Mouse (Mus musculus) E14TG2a.4 (cell line): ENCODE results near the gene Zbtb20.

ENCODE experiments used
- H3K27me3 ChIP-seq: 2 replicates; pipeline ENCODE4 v1.6.1; 2014; ENCODE audit warnings: low read length, control low read depth; ENCODE audit not compliant: insufficient read depth
- H3K36me3 ChIP-seq: 2 replicates; pipeline ENCODE4 v1.6.1; 2014; ENCODE audit warnings: low read length, control low read depth; ENCODE audit not compliant: insufficient read depth
- H3K4me1 ChIP-seq: replicated peaks from 2 replicates; pipeline ENCODE4 v1.6.1; 2014; ENCODE audit warnings: low read depth, low read length, control low read depth
- H3K4me3 ChIP-seq: replicated peaks from 2 replicates; pipeline ENCODE4 v1.5.1; 2014; ENCODE audit warnings: mild to moderate bottlenecking, low read length
- H3K9me3 ChIP-seq: 2 replicates; pipeline ENCODE4 v1.6.1; 2014; ENCODE audit warnings: low read length, control low read depth
- CTCF ChIP-seq: conservative IDR thresholded peaks from 2 replicates; pipeline ENCODE4 v1.5.1; 2014; ENCODE audit warnings: low read length
- NANOG ChIP-seq: IDR thresholded peaks from 2 replicates; pipeline ENCODE4 v1.6.1; 2014; ENCODE audit warnings: borderline replicate concordance, low read length, mixed read lengths
- POU5F1 ChIP-seq: IDR thresholded peaks from 2 replicates; pipeline ENCODE4 v1.6.1; 2014; ENCODE audit warnings: low read length, borderline replicate concordance

The Zbtb20 gene

GRCm38 (mm10) chr16:42900328-42900727 lies 24.6 kb downstream of the Zbtb20 start:
- Histone ChIP-seq H3K4me1 (no peaks in the 10 kb centered on the region), H3K9me3 (no peaks in the 10 kb centered on the region), H3K27me3 (no peaks in the 10 kb centered on the region), H3K4me3 (no peak overlapping the region), H3K36me3 (no peaks in the 10 kb centered on the region)
- no peak for TF ChIP-seq CTCF
- no peak for TF ChIP-seq NANOG
- no peak for TF ChIP-seq POU5F1

- no peak for TF ChIP-seq POU5F1
- no peak for TF ChIP-seq NANOG
- TF ChIP-seq CTCF = no peak
- Histone ChIP-seq H3K27me3 (no peaks in the 10 kb centered on the region), H3K9me3 (no peaks in the 10 kb centered on the region), H3K4me1 (no peaks in the 10 kb centered on the region), H3K4me3 (no peak overlapping the region), H3K36me3 (no peaks in the 10 kb centered on the region)
These were observed 31.6 kb downstream of the Zbtb20 start for GRCm38 (mm10) chr16:42907283-42907701.

DNA sequence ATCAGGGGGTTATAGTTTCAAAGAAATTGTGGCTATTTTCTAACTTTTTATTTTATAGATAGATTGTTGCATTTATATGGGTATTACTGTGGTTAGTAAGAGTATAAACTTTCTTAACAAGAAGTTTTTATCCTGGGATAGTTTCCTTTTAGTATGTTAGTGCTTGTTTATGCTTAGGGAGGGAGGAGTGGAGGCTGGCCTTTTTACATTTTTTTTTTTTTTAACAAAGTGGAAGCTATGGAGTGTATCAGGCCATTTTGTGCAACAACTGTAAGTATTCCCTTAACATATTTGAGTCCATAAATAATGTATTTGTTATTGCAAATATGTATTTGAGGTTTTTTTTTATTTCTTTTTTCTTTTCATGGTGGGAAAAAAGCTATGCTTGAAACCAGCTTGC lies 32.7 kb downstream of the Zbtb20 start:
- Histone ChIP-seq H3K27me3 (no peaks in the 10 kb centered on the region), H3K4me1 (peaks cover 5% of the 10 kb centered on the region), H3K9me3 (no peaks in the 10 kb centered on the region), H3K36me3 (no peaks in the 10 kb centered on the region), H3K4me3 (no peak overlapping the region)
- TF ChIP-seq POU5F1 (no peak), NANOG (no peak), CTCF (no peak)

- TF ChIP-seq CTCF (no peak), POU5F1 (no peak), NANOG (no peak)
- peaks cover 8% of the 10 kb centered on the region for H3K4me1 ChIP-seq
- no peaks in the 10 kb centered on the region for H3K27me3 ChIP-seq
- no peaks in the 10 kb centered on the region for H3K36me3 ChIP-seq
- H3K9me3 ChIP-seq = no peaks in the 10 kb centered on the region
- no peak overlapping the region for H3K4me3 ChIP-seq
These were observed 33.2 kb downstream of the Zbtb20 start for GRCm38 (mm10) chr16:42908896-42909295.

GRCm38 (mm10) chr16:42910016-42910415 lies 34.3 kb downstream of the Zbtb20 start:
- no peaks in the 10 kb centered on the region for H3K9me3 ChIP-seq
- no peaks in the 10 kb centered on the region for H3K36me3 ChIP-seq
- no peak overlapping the region for H3K4me3 ChIP-seq
- H3K4me1 ChIP-seq = peaks cover 8% of the 10 kb centered on the region
- no peak for TF ChIP-seq NANOG
- no peak for TF ChIP-seq POU5F1
- TF ChIP-seq CTCF = no peak
- no peaks in the 10 kb centered on the region for H3K27me3 ChIP-seq

- Histone ChIP-seq H3K27me3 (no peaks in the 10 kb centered on the region), H3K9me3 (no peaks in the 10 kb centered on the region), H3K4me3 (no peak overlapping the region), H3K4me1 (peaks cover 8% of the 10 kb centered on the region), H3K36me3 (no peaks in the 10 kb centered on the region)
- no peak for TF ChIP-seq POU5F1
- no peak for TF ChIP-seq NANOG
- TF ChIP-seq CTCF = no peak
These were observed 35.0 kb downstream of the Zbtb20 start for GRCm38 (mm10) chr16:42910716-42911115.

DNA sequence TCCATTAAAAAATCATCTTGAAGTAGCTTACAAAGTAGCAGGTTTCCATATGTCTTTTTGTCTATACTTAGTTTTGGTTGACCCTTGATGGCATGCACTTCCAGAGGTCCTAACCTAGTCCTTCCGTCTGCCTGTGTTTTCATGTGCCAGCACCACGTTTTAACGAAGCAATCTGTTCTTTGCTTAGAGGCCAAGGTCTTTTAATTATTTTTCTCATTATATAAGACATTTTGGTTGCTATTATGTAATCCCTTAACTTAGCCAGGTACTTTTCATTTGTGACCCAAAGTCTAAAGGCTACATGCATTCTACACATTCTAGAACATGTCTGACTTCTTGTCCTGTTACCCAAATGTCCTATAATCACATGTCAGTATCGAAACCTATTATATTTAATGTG lies 35.6 kb downstream of the Zbtb20 start:
- Histone ChIP-seq H3K9me3 (no peaks in the 10 kb centered on the region), H3K27me3 (no peaks in the 10 kb centered on the region), H3K4me1 (peaks cover 8% of the 10 kb centered on the region), H3K36me3 (no peaks in the 10 kb centered on the region), H3K4me3 (no peak overlapping the region)
- TF ChIP-seq POU5F1 (no peak), CTCF (no peak), NANOG (no peak)

DNA sequence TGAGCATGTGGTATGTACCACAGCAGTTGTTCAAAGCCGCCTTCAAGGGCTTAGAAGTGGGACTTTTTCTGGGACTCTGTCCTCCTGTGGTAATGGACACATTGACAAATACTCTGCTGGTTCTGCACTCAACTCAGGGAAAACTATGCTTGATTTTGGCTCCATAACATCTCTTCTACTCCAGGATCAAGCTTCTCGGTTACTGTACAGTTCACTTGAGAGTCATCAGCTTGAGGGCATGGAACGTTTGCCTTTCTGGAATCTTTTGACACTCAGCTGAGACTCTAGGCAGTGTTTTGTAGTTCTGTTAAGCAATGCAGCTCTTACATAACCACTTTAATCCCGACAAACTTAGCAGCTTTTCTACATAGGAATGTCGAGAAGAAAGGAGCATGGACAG lies 36.1 kb downstream of the Zbtb20 start:
- Histone ChIP-seq H3K4me3 (no peak overlapping the region), H3K4me1 (peaks cover 8% of the 10 kb centered on the region), H3K36me3 (no peaks in the 10 kb centered on the region), H3K9me3 (no peaks in the 10 kb centered on the region), H3K27me3 (no peaks in the 10 kb centered on the region)
- TF ChIP-seq POU5F1 = no peak
- TF ChIP-seq CTCF = no peak
- TF ChIP-seq NANOG = no peak

GRCm38 (mm10) chr16:42913291-42913690 lies 37.6 kb downstream of the Zbtb20 start:
- H3K36me3 ChIP-seq = no peaks in the 10 kb centered on the region

More at GRCm38 (mm10) chr16:42913291-42913690, 37.6 kb downstream of the Zbtb20 start:
- H3K27me3 ChIP-seq = no peaks in the 10 kb centered on the region
- TF ChIP-seq POU5F1 (no peak), NANOG (no peak), CTCF (no peak)
- no peaks in the 10 kb centered on the region for H3K9me3 ChIP-seq
- peaks cover 8% of the 10 kb centered on the region for H3K4me1 ChIP-seq
- H3K4me3 ChIP-seq = no peak overlapping the region
